Mouse (Mus musculus): Measurements from ENCODE around the gene Secisbp2l.

DNA sequence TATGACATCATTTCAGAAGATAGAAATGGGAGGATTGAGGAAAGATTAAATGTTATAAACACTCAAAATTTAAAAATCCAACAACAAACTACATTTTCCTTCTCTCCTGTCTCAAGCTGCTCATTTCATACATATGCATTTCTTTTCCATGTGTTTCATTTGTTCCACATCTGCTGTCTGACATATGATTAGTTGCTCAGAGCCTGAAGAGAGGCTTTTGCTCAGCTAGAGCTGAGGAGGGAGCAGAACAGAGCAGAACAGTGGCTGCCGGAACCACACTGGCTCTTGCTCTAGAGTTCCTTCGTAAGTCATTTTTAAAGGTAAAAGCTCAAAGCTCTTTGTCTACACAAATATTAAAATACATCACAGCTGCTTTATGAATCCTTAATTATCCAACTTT, 33.3 kb downstream of the Secisbp2l start:
- TF ChIP-seq CTCF (IDR thresholded peaks at IDR 0.05; ENCODE audit: low read depth), result no peak
- TF ChIP-seq EP300 (IDR thresholded peaks at IDR 0.05; ENCODE audit: low read depth), result no peak

Measured in heart, postnatal 0 days (tissue).